Mouse (Mus musculus) mouse trophoblast stem cell (cell line): ENCODE measurements around the gene Mak.
"Not testable (repeated sequence)": the region's sequence is repeated elsewhere in the genome, so short reads cannot be mapped to it uniquely, and the experiment has no call there.

Source experiments
- in situ Hi-C, 2 experiments: fragments of 300-500 bp; cut with MseI, MboI; formaldehyde crosslinking; loops; 2 replicates in 1 of 2; 3 replicates in 1 of 2; pipeline ENCODE4 v1.15.1; 2025

The Mak gene

GRCm38 (mm10) chr13:41000140-41000925, 79.2 kb downstream of the Mak start:
- in situ Hi-C loops, result no loop called here

GRCm38 (mm10) chr13:40998537-40998936, 81.0 kb downstream of the Mak start:
- in situ Hi-C loops, result not testable (repeated sequence)

GRCm38 (mm10) chr13:40994487-40995263, 84.8 kb downstream of the Mak start:
- in situ Hi-C loops, result no loop called here

- in situ Hi-C loops, result no loop called here
Measured at GRCm38 (mm10) chr13:40988418-40988817, 91.1 kb downstream of the Mak start.

GRCm38 (mm10) chr13:40987608-40988303, 91.8 kb downstream of the Mak start:
- in situ Hi-C loops, result not testable (repeated sequence)

- in situ Hi-C loops, result no loop called here
Measured at GRCm38 (mm10) chr13:40986081-40986480, 93.4 kb downstream of the Mak start.

- in situ Hi-C loops, result no loop called here
Measured at GRCm38 (mm10) chr13:40982759-40983158, 96.7 kb downstream of the Mak start.

GRCm38 (mm10) chr13:40979321-40979720, 100.2 kb downstream of the Mak start:
- in situ Hi-C loops, result loop anchor here (10.0 kb wide), 1 partner anchor 135 kb away; no protein-coding TSS in a partner anchor

- in situ Hi-C loops, result loop anchor here (10.0 kb wide), 1 partner anchor 134 kb away; no protein-coding TSS in a partner anchor
Measured at GRCm38 (mm10) chr13:40978652-40979051, 100.9 kb downstream of the Mak start.

- in situ Hi-C loops, result loop anchor here (10.0 kb wide), 1 partner anchor 133 kb away; no protein-coding TSS in a partner anchor
Measured at GRCm38 (mm10) chr13:40977609-40978008, 101.9 kb downstream of the Mak start.
